Mouse (Mus musculus) left cerebral cortex, adult 11 months (tissue): ENCODE results near the gene 2610528A11Rik.
"Not testable (repeated sequence)": the region's sequence is repeated elsewhere in the genome, so short reads cannot be mapped to it uniquely, and the experiment has no call there.

Experiments used
- DNase-seq: peaks from one replicate; pipeline ENCODE4 v3.0.0; 2022; ENCODE audit warnings: low spot score

2610528A11Rik gene

GRCm38 (mm10) chr14:37113922-37114321 lies at the start of gene 2610528A11Rik:
2610528A11Rik (minus strand) TSS chr14:37114022.
- DNase-seq, result no peak

- no peak for DNase-seq
Observed at GRCm38 (mm10) chr14:37163277-37163956, 49.6 kb upstream of the 2610528A11Rik start.

- DNase-seq, result no peak
Observed at GRCm38 (mm10) chr14:37154391-37154790, 40.6 kb upstream of the 2610528A11Rik start.

DNA sequence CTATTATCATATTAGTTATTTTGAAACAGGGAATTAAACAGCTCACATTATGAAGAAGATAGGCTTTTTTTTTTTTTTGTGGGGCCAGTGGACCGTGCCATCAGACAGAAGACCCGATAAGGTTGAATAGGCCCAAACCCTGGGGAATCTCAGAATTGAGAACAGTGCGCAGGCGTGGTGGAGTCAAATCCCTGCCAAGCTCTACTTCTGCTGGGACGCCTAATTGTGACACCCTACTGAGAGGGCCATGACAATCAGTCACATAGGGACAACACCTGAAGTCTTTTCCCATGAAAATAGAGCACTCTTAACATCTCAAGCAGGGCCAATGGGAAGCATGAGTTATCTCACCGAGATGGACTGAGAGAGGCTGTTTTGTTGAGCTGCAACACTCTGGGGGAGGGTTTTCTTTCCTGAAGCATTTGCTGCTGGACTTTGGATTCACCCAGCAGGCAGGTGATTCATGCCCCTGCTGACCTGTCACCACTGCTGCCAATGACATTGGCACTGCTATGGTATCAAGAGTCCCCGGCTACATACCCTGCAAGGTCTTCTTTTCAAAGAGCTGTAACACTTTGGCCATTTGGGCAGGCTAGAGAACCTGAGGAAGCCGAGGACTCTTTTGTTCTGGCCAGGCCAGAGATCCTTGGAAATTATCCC lies 25.4 kb upstream of the 2610528A11Rik start:
- DNase-seq, result no peak

DNA sequence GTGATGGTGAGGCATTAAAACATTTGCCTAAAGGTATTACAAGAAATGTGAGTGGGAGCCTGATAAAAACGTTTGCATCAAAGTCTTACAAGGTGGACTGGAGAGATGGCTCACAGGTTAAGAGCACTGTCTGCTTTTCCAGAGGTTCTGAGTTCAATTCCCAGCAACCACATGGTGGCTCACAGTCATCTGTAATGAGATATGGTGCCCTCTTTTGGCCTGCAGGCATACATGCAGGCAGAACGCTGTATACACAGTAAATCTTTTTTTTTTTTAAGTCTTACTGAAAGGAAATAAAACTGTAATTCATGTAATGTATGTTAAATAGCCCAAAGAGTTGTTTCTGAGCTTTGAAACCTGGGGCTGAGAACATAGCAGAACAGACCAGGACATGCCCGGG lies 23.8 kb upstream of the 2610528A11Rik start:
- not testable (repeated sequence) for DNase-seq

GRCm38 (mm10) chr14:37136110-37136509 lies 22.3 kb upstream of the 2610528A11Rik start:
- no peak for DNase-seq

DNA sequence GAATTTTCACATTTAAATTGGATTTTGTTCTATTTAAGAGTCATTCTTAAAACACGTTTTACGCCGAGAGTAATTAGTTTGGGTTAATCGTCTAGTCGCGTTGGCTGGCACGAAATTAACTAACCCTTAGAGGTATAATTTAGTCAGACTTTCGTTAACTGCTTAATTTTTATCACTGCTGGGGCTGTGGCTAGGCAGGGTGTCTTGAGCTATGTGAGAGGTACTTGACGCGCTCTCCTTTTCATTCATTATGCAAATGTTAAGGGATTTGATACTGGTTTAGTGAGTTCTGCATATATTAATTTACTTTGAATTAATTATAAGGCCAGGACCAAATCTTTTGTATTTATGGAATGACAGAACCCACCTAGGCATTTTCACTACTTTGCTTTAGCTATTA lies 21.8 kb upstream of the 2610528A11Rik start:
- DNase-seq, result no peak

- peak; percentile 98 for DNase-seq
Observed at GRCm38 (mm10) chr14:37135127-37135593, 21.3 kb upstream of the 2610528A11Rik start, which contains the start of gene Ghitm. Ghitm (minus strand) TSS chr14:37135272.

DNA sequence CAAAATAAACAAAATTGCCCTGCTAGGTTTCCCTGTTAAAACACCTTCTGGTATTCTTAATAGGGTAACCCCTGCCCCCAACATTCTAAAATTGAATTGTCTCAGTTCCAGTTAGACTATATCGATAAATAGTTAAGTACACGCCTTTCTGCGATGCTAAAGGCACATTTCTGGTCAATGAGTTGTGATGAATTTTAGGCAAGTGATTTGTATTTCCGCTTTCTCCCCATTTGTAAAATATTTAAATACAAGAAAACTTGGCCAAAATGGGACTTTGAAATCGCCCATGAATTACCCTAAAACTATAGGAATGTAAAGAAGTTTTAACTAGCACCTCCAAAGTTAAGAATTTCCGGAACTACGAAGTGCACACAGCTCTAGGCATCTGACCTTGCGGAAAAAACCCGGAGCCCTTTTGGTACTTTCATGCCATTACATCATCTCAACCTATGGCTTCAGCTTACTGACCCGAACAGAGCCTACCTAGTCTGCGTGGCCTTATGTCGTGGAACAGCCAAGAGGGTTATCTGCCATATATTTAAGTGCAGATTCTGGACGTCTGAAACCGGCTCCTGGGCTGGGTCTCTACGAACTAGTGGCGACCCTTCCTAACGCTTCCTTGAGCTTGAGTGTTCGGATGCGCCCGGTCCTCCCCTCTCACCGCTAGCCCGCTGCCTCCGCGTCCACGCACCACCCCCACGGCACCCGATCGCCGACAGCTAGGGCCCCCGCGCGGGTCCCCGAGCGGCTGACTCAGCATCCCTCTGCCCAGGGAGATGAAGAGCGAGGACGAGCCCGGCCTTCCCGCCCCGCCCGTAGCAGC lies 20.7 kb upstream of the 2610528A11Rik start:
- no peak for DNase-seq

- DNase-seq, result no peak
Observed at GRCm38 (mm10) chr14:37127652-37128051, 13.8 kb upstream of the 2610528A11Rik start.

- DNase-seq, result no peak
Observed at GRCm38 (mm10) chr14:37119233-37119632, 5.4 kb upstream of the 2610528A11Rik start.

- no peak for DNase-seq
Observed at GRCm38 (mm10) chr14:37112931-37113330, 891 bp downstream of the 2610528A11Rik start.

- DNase-seq, result no peak
Observed at GRCm38 (mm10) chr14:37111371-37111770, 2.5 kb downstream of the 2610528A11Rik start.

- DNase-seq, result no peak
Observed at GRCm38 (mm10) chr14:37110456-37110855, 3.4 kb downstream of the 2610528A11Rik start.

DNA sequence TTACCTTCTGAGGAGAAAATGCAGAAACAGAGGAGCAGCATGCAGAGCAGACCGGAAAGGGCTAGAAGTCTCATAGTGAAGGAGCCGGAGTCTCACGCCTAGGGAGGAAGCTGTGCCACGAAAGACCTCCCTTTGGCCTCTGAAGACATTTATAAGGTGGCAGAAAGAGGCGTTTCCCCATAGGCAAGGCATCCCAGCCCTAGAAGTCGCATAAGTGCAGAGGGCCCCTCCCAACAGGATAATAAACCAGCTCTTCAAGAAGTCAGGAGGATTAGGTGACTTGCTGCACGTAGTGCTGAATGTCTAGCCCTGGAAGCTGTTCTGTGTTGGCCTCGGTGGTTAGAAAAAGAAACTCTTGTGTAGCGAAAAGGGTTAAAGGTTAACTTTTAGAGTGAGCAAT lies 3.8 kb downstream of the 2610528A11Rik start:
- DNase-seq, result no peak

GRCm38 (mm10) chr14:37109460-37109859 lies 4.4 kb downstream of the 2610528A11Rik start:
- no peak for DNase-seq

GRCm38 (mm10) chr14:37105846-37106245 lies 8.0 kb downstream of the 2610528A11Rik start:
- peak; percentile 15 for DNase-seq

- no peak for DNase-seq
Observed at GRCm38 (mm10) chr14:37104747-37105146, 9.1 kb downstream of the 2610528A11Rik start.

GRCm38 (mm10) chr14:37102484-37102883 lies 11.3 kb downstream of the 2610528A11Rik start:
- no peak for DNase-seq

GRCm38 (mm10) chr14:37101531-37101930 lies 12.3 kb downstream of the 2610528A11Rik start:
- no peak for DNase-seq

DNA sequence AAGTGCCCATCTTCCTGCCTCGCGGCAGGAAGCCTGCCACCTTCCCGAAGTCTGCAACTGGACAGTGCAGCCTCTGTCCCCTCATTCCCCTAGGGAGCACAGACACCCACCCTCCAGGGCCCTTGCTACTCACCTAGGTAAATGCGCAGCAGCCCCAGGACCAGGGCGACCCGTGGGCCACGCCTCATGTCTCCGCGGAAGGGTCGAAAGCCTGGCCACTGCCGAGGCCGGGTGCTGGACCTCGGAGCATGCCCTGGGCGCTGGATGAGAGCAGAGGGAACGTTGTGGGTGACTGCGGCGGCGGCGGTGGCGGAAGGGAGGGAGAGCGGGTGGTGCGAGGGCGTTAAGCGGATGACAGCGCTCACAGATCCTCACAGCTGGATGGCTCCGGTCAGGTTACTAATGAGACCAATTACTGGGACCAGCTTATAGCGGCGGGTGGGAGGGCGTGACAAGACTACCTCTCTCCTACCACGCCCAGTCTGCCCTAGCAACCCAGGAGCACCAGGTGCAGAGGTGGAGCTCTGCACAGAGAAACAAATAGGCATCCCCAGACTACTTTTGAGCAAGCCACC lies 15.8 kb downstream of the 2610528A11Rik start, which contains the start of gene Cdhr1:
Gene Cdhr1 (minus strand): TSS at position 392 of the 575 bp plus-strand sequence.
- peak; percentile 17 for DNase-seq

GRCm38 (mm10) chr14:37095556-37095955 lies 18.3 kb downstream of the 2610528A11Rik start:
- DNase-seq, result no peak
